Mouse (Mus musculus) embryonic stem cell, embryonic (primary cell): Measurements from ENCODE around the gene Gm17324.

Source experiments
- CTCF ChIA-PET, 4 experiments: fragments of 300-600 bp in 2 of 4; fragments of 350-600 bp in 2 of 4; sonication (Branson Sonifier 250); formaldehyde crosslinking; loops; one replicate each; lab custom pipeline; 2022; ENCODE audit warnings: inconsistent platforms in 2 of 4; lab: Charles Lee
- POLR2A ChIA-PET, 4 experiments: fragments of 300-600 bp in 2 of 4; fragments of 350-600 bp in 2 of 4; sonication (Branson Sonifier 250); formaldehyde crosslinking; loops; one replicate each; lab custom pipeline; 2022; ENCODE audit warnings: antibody characterized with exemption in 4 of 4, inconsistent platforms in 1 of 4; lab: Charles Lee

The Gm17324 gene

DNA sequence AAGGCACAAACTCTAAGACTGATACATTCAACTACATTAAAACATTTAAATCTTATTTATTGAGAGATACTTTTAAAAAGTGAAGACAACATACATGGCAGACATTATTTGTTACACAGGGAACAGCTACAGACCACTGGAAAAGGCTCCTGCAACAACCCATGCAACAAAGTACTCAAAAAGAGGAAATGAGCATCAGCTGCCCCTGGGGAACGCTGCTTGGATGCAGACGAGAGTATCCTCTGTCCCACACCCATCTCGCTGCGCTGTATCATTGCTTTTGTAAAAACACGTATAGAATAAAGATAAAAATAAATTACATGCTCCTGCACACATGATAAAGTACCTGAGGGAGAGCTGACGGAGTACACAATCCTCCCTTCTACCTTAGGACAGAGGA lies 18.1 kb downstream of the Gm17324 start:
- CTCF ChIA-PET: interaction anchor here in 1 of 4 experiments (0.6 kb wide), 1 partner anchor 70 kb away, joined by 4 read pairs; no protein-coding TSS in a partner anchor
- POLR2A ChIA-PET: interaction anchor here in 3 of 4 experiments (0.6 to 3.4 kb wide), 9 partner anchors 9 to 191 kb away, joined by 3 to 24 read pairs (median 5); partner anchors contain the start of genes Cgas (in 2 of the 3) and Gm17324 (in 1 of the 3)

DNA sequence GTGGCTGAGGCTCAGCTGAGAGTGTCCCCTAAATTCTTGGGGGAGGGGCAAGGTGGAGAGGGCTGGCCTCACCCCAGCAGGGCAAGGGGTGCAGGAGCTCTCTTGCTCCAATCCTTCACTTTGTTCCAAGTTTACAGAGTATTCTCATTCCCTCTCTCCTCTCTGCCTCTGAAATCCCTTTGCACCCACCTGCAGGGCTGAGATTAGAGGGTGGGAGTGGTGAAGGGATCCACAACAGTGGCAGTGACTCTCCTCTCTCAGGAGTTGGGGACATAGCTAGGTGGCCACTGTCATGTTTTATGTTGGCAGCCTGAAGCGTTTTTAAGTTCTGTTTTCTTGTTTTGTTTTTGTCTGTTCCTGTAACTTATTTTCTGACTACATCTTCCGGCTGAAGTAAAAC lies 19.0 kb downstream of the Gm17324 start:
- ChIA-PET CTCF (interaction anchor here in 2 of 4 experiments (0.6 kb wide), 2 partner anchors 88 to 92 kb away, joined by 3 read pairs; no protein-coding TSS in a partner anchor), POLR2A (interaction anchor here in 3 of 4 experiments (0.5 to 2.8 kb wide), 13 partner anchors 8 to 85 kb away, joined by 3 to 11 read pairs (median 6); partner anchors contain the start of genes Cgas (in 2 of the 3), Ddx43 (in 1 of the 3), Gm17324 (in 1 of the 3) and Mto1 (in 1 of the 3))

DNA sequence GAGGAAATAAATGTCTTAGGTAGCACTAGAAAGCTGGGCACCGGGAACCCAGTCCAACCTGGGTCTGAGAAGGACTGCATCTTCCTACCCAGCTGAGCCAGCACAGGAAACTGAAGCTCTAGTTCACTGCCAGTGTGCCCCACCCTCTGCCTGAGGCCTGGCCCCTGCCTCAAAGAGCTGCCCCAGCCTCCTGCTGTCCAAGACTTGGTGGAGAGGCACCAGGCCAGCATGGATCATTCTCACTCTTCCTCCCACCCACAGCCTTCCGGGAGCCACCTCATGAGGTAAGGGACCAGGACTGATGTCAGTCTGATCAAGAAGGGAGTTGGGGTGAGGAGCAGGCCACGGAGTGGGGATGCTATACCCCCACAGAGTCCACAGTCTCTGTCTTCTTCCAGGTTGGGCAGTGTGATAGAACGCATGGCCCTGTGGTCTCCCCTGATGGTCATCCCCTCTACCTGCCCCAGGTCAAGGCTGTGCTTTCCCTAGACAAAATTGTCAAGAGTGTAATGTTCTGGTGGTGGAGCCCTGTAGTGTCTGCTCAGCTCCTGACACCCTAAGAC lies 19.6 kb downstream of the Gm17324 start:
- POLR2A ChIA-PET: interaction anchor here in 3 of 4 experiments (0.5 to 2.8 kb wide), 15 partner anchors 8 to 84 kb away, joined by 3 to 11 read pairs (median 5); partner anchors contain the start of genes Cgas (in 2 of the 3), Ddx43 (in 2 of the 3), Dppa5a (in 1 of the 3) and Mto1 (in 1 of the 3)
- CTCF ChIA-PET: interaction anchor here in 2 of 4 experiments (0.6 to 0.8 kb wide), 3 partner anchors 11 to 88 kb away, joined by 3 to 4 read pairs (median 3); partner anchors contain the start of gene Ddx43 (in 1 of the 2)

DNA sequence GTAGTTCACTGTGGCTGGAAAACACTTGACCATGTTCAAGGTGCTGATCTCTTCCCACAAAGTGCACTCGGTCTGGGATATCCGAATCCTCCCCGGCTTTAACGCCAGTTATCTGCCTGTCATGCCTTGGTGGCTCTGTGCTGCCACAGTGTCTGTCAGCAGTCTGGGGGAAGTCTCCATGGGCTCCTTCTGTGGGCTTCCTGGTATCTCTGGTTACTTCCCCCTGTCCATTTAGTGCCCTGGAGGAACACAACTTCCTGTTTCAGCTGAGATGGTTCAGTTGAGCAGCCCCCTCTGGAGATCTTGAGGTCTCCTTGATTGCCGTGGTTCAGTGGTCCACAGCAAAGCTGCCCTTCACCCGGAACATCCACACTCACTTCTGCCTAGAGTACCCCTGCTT lies 20.4 kb downstream of the Gm17324 start:
- ChIA-PET POLR2A (interaction anchor here in 3 of 4 experiments (0.8 to 2.8 kb wide), 11 partner anchors 11 to 60 kb away, joined by 3 to 11 read pairs (median 6); partner anchors contain the start of genes Cgas (in 2 of the 3), Ddx43 (in 2 of the 3), Dppa5a (in 1 of the 3) and Mto1 (in 1 of the 3)), CTCF (interaction anchor here in 1 of 4 experiments (0.5 to 0.6 kb wide), 2 partner anchors 26 to 88 kb away, joined by 3 read pairs; no protein-coding TSS in a partner anchor)

GRCm38 (mm10) chr9:78427362-78427781 lies 21.2 kb downstream of the Gm17324 start:
- CTCF ChIA-PET: interaction anchor here in 1 of 4 experiments (0.6 kb wide), 1 partner anchor 168 kb away, joined by 4 read pairs; no protein-coding TSS in a partner anchor

GRCm38 (mm10) chr9:78401596-78401995 lies 47.0 kb downstream of the Gm17324 start:
- POLR2A ChIA-PET: interaction anchor here in 1 of 4 experiments (0.7 kb wide), 1 partner anchor 544 kb away, joined by 3 read pairs; no protein-coding TSS in a partner anchor

More at GRCm38 (mm10) chr9:78427362-78427781, 21.2 kb downstream of the Gm17324 start:
- POLR2A ChIA-PET: interaction anchor here in 3 of 4 experiments (0.6 to 1.2 kb wide), 12 partner anchors 10 to 278 kb away, joined by 3 to 4 read pairs (median 3); partner anchors contain the start of gene Mto1 (in 1 of the 3)

GRCm38 (mm10) chr9:78400570-78400969 lies 48.0 kb downstream of the Gm17324 start:
- ChIA-PET POLR2A (no interaction called here), CTCF (interaction anchor here in 1 of 4 experiments (1.1 kb wide), 1 partner anchor 15 kb away, joined by 3 read pairs; no protein-coding TSS in a partner anchor)

More at GRCm38 (mm10) chr9:78401596-78401995, 47.0 kb downstream of the Gm17324 start:
- CTCF ChIA-PET: interaction anchor here in 1 of 4 experiments (0.6 kb wide), 1 partner anchor 448 kb away, joined by 3 read pairs; no protein-coding TSS in a partner anchor
